Mouse (Mus musculus) adrenal gland, adult 2 months (tissue): Measurements from ENCODE around the gene Pdgfb. TPM values are rescaled to one million over a fixed set of nuclear protein-coding genes. Genes with fewer than 3 reads are reported as not detected.

ENCODE experiments used
- DNase-seq: peaks from one replicate; pipeline ENCODE4 v3.0.0; 2021
- polyA plus RNA-seq: library from polyadenylated mRNA; depleted of rRNA; stranded (reverse); fragments of >200 nt; gene quantifications from 2 replicates; pipeline ENCODE4 v1.2.3, GENCODE M21; 2012
- total RNA-seq, 2 experiments: library from RNA; stranded (reverse); gene quantifications; 2 replicates each; pipeline ENCODE4 v1.2.3; 2021

The Pdgfb gene
- total and polyA plus RNA-seq, 3 experiments, result 30.3 to 63.8 (median 54.0) TPM

GRCm38 (mm10) chr15:80034913-80035312, 20.1 kb upstream of the Pdgfb start:
- DNase-seq, result peak; percentile 65

- no peak for DNase-seq
Measured at GRCm38 (mm10) chr15:80034366-80034765, 19.6 kb upstream of the Pdgfb start.

- DNase-seq, result no peak
Measured at GRCm38 (mm10) chr15:80031133-80031532, 16.4 kb upstream of the Pdgfb start.

- no peak for DNase-seq
Measured at GRCm38 (mm10) chr15:80030399-80030798, 15.6 kb upstream of the Pdgfb start.

GRCm38 (mm10) chr15:80028862-80029261, 14.1 kb upstream of the Pdgfb start:
- DNase-seq, result no peak

- DNase-seq, result no peak
Measured at GRCm38 (mm10) chr15:80026689-80027353, 12.0 kb upstream of the Pdgfb start.

- peak; percentile 61 for DNase-seq
Measured at GRCm38 (mm10) chr15:80026061-80026460, 11.3 kb upstream of the Pdgfb start.

GRCm38 (mm10) chr15:80025615-80026014, 10.8 kb upstream of the Pdgfb start:
- DNase-seq, result peak; percentile 72

- peak; percentile 82 for DNase-seq
Measured at GRCm38 (mm10) chr15:80024331-80025313, 9.8 kb upstream of the Pdgfb start.

GRCm38 (mm10) chr15:80020516-80020915, 5.7 kb upstream of the Pdgfb start:
- no peak for DNase-seq

GRCm38 (mm10) chr15:80019625-80020024, 4.8 kb upstream of the Pdgfb start:
- no peak for DNase-seq

- no peak for DNase-seq
Measured at GRCm38 (mm10) chr15:80019220-80019619, 4.4 kb upstream of the Pdgfb start.

- no peak for DNase-seq
Measured at GRCm38 (mm10) chr15:80016563-80017301, 2.0 kb upstream of the Pdgfb start.

GRCm38 (mm10) chr15:80015211-80015952, 605 bp upstream of the Pdgfb start:
- DNase-seq, result no peak

- no peak for DNase-seq
Measured at GRCm38 (mm10) chr15:80014031-80014320, 801 bp downstream of the Pdgfb start.

GRCm38 (mm10) chr15:80013256-80014030, 1.3 kb downstream of the Pdgfb start:
- peak; percentile 80 for DNase-seq

GRCm38 (mm10) chr15:80012527-80013201, 2.1 kb downstream of the Pdgfb start:
- DNase-seq, result peak; percentile 70

GRCm38 (mm10) chr15:80011778-80012526, 2.8 kb downstream of the Pdgfb start:
- DNase-seq, result peak; percentile 65

GRCm38 (mm10) chr15:80011194-80011593, 3.6 kb downstream of the Pdgfb start:
- no peak for DNase-seq

- no peak for DNase-seq
Measured at GRCm38 (mm10) chr15:80010182-80010558, 4.6 kb downstream of the Pdgfb start.
